Mouse (Mus musculus): ENCODE results near the gene Cars2. TPM values are rescaled to one million over a fixed set of nuclear protein-coding genes. Genes with fewer than 3 reads are reported as not detected.
"Not testable (repeated sequence)": the region's sequence is repeated elsewhere in the genome, so short reads cannot be mapped to it uniquely, and the experiment has no call there.

The Cars2 gene
- total RNA-seq, 4 experiments from 2014 or later = 35.8 to 54.6 (median 38.9) TPM

DNA sequence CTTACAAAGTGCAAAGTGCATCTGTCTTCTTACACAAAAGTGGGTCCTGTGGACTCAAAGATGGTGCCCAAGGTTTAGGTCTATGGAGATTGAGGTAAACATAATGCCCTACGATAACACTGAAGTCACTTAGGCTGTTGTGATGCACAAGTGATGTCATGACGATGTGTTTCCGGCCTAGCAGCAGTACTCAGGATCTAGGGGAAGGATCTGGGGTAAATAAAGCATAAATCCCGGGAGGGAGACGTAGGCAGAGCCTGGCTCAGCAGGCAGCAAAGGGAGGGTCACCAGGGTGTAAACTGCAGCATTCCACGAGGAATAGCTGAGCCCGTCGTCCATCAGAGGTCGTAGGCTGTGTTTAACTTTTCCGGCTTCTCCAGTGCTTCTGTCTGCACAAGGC, 41.7 kb downstream of the Cars2 start:
- no peak for DNase-seq

DNA sequence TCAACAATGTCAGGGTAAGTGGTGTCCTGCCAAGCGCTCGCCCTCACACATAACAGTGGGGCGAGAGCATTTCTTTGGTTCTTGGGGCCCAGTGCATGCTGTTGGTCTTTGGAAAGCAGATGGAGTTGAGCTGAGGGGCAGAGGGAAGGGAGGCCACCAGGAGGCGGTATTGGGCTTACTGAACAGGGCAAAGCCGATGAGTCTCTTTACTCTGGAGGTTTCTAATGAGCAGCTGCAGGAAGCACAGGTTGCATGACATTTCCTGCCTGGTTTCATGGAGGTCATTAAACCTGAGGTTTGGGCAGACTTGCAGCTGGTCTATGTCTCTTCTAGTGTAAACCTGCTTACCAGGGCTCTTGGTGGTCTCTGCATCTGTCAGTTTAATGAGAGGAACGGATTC, 43.8 kb downstream of the Cars2 start:
- no peak for DNase-seq

GRCm38 (mm10) chr8:11506074-11506473, 44.5 kb downstream of the Cars2 start:
- DNase-seq = no peak

- DNase-seq = no peak
Measured at GRCm38 (mm10) chr8:11503476-11504232, 46.9 kb downstream of the Cars2 start.

DNA sequence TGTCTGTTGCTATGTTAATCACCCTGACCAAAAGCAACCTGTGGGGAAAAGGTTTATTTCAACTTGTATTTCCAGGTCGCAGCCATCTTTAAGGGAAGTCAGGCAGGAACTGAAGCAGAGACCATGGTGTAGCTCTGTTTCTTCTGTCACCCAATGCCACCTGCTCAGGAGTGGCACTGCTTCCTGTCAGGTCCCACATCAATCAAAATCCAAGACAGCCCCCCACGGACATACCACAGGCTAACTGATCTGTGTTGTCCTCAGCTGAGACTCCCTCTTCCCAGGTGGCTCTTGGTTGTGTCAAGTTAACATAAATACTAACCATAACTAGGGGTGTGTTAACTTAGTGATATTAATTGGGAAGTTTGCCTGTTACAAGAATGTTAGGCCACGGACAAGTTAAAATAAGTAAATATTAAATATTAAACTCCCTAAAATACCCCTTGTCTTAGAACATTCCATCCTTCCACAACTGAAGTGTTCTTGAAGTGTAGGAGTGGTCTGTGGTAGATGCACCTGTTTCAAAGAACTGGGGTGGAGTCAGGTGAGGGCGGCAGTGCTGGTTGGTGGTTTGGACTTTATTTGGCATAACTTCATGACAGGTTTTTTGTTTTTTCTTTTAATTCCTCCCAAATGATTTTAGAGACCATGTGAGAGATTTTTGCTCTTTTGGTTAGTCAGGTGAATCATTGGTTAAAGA, 51.6 kb downstream of the Cars2 start:
- DNase-seq = no peak

DNA sequence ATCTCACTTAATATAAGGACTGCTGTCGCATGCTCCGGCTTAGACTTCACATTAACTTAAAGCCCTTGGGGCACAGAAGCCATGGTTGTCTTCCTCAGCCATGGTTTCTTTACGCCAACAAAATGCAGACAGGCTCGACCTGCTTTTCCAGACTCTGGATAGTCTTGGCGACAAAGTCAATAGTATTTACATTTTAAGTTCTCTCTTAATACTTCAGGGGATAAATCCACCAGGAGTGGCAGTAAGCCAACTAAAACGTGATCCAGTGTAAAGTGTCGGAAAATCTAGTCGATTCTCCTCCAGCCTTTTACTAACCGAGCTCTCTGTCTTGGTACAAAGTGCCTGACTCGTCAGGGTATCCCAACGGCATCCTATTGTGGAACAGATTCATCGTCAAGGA, 52.3 kb downstream of the Cars2 start:
- no peak for DNase-seq

- peak; percentile 88 for DNase-seq
Measured at GRCm38 (mm10) chr8:11497017-11497990, 53.3 kb downstream of the Cars2 start, which contains the start of gene Naxd. Gene Naxd (plus strand): TSS chr8:11497506.

- not testable (repeated sequence) for DNase-seq
Measured at GRCm38 (mm10) chr8:11492340-11492739, 58.2 kb downstream of the Cars2 start.

DNA sequence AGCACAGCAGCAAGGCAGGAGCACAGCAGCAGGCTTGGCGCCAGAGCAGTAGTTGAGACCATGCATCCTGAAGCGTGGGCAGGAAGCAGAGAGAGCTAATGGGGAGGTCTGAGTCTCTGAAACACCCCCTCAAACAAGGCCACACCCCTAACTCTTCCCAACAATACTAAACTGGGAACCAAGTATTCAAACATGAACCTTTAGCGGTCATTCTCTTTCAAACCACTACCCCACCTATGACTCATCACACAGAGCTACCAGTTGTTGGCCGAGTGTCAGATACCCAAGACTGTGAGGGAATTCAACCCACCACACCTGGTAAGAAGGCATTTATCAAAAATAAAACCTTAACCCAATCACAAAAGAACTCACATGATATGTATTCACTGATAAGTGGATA, 63.4 kb downstream of the Cars2 start:
- no peak for DNase-seq

- no peak for DNase-seq
Measured at GRCm38 (mm10) chr8:11486142-11486541, 64.4 kb downstream of the Cars2 start.

DNA sequence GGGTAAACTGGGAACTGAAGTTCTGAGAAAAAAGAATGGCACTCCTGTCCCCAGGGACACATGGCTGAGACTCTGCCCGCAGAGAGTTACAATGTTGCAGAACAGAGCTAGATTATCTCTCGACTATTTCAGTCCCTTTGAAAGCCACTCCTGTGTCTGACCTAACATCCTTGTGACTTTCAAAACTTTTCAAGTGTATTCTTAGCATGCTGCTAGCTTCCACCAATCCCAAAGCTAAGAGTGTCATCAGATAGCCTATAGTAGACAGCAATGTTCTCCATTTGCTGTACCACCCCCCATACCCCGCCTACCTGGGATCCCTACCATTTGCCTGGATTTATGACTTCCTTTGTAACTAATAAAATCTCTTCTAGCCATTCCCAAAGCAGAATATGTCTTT, 68.0 kb downstream of the Cars2 start:
- no peak for DNase-seq

GRCm38 (mm10) chr8:11481876-11482275, 68.7 kb downstream of the Cars2 start:
- DNase-seq = no peak

GRCm38 (mm10) chr8:11479591-11479990, 71.0 kb downstream of the Cars2 start:
- no peak for DNase-seq

DNA sequence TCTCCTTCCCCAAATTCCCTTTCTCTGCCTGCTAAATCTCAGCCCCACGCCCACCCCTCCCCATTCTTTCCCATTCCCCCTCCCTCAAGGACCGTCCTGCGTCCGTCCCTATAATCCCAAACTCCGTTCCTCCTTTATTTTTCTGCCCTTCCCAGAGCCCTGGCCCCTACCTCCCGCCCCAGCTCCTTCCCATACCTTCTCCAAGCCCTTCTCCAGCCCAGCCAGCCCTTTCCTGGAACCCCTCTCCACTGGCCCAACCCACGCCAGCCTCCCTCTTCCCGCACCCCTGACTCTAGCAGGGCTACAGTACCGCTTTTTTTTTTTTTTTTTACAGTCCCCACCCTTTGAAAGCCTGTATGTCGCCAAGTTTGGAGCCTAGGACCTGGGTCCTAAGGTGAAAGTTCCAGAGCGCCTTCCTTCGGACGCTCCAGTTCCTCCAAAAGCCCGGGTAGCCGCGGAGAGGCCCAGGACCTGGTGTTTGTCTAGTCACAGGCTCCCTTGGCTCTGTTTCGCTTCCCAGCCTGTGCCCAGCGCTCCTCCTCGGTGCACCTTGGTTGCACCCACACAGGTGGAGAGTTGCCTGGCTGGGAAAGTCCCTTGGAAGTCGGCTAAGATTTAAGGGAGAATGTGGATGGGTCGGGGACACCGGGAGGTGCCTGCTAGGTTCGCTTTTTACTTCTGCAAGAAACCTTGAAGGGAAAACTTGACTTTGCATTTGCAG, 71.6 kb downstream of the Cars2 start:
- no peak for DNase-seq

GRCm38 (mm10) chr8:11477811-11478761, 72.5 kb downstream of the Cars2 start, which contains the start of gene Rab20:
Gene Rab20 (minus strand): TSS chr8:11478710.
- peak; percentile 64 for DNase-seq

DNA sequence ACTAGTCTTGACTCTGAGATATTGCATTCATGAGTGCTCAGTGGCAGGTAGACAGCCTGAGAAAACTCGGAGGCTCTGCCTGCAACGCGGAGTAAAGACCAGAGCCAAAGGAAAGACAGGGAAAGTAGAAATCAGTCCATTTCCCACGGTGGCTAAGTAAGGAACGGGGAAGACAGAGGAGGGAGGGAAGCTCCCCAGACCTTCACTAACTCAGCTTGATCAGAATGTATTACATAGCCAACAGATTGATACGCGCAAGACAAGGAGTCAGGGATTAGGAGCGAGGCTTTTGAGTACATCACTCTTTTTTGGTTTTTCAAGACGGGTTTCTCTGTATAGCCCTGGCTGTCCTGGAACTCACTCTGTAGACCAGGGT, 73.4 kb downstream of the Cars2 start:
- no peak for DNase-seq

DNA sequence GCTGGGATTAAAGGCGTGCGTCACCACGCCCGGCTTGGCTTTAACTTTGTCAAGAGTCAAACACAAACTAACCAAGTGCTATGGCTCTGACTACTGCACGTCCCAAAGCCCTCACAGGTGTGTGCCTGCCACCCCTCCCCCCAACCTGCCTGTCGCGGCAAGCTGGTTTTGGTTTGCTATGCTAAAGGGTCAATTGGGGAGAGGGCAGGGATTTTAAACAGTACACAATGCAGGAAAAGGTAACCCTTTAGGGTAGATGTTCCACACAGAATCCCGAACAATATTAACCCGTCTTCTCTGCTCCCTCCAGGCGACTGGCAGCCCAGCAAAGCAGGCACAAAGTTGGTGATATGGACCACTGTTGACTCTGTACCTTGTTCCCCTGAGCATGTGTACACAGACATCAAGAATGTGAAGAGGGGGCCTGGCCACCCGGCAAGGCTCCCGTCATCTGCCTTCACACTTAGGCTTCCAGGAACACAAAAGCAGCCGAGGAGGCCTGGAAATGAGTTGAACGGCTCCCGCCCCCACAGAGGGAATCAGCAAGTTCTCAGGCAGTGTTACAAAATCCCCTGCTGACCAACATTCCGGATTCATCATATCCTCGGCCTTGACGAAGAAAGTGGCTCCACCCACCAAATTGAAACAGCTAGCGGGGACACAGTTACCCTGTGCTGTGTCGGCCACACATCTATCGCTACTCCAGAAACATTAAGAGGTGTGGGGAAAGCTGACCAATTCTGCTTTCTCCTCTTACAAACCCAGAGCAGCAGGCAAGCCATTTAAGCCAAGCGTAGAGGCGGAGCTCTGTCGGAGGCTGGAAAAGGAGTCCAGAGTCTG, 74.0 kb downstream of the Cars2 start:
- DNase-seq = peak; percentile 82

DNA sequence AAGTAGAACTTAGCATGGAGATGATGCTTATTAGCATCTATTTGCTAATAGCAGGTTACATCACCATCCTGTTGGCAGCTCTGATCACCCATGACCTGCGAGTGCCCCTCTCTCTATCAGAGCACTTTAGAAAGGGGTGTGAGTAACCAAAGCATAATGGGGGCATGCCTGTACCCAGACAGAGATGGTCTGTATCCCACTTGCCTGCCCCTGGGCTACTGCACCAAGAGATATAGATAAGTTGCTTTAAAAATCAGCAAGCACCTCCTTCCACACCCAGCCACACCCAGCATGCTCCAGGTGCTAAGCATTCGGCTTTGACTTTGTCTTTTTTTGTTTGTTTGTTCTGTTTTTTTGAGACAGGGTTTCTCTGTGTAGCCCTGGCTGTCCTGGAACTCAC, 74.7 kb downstream of the Cars2 start:
- DNase-seq = no peak

- no peak for DNase-seq
Measured at GRCm38 (mm10) chr8:11475397-11475796, 75.2 kb downstream of the Cars2 start.

GRCm38 (mm10) chr8:11473072-11473471, 77.5 kb downstream of the Cars2 start:
- no peak for DNase-seq
